Comparison of ENCODE assay signal across 8 mouse cellular contexts in the genomic region with DNA sequence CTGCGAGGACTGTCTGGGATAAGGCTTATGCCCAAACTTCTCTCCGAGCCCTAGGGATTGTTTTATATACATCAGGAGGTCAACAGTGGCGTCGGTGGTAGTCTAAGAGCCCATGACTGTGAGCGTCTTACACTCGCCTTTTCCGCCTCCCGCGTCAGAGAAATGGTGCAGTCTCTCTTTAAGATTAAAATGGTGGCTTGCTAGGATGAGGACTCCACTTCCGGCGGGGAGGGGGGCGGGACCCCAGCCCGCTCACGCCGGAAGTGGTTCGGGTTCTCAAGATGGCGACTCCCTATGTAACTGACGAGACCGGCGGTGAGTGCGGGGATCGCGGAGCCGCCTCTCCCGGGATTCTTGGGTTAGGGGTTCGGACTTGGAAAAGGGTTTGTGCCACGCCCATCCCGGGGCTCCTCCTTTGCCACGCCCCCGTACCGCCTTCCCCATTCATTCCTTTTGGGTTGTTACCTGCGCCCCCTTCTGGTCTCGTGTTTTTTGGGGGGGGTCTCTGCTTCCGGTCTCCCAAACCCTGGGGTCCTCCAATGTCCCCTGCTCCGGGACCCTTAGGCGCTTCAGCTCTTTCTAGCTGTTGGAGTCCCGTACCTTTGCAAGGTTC. TPM values are rescaled to one million over a fixed set of nuclear protein-coding genes. Genes with fewer than 3 reads are reported as not detected.
DNase-seq lines count a peak whose midpoint lies in the region; ATAC-seq and TF ChIP-seq lines count a peak whose summit lies in the region.

No protein-coding gene starts in this region.

- peaks cover 14% of the 10 kb centered on the region for H3K4me1 ChIP-seq in hindbrain, postnatal 0 days (ENCODE audit: insufficient read depth, low read length)

- no peaks in the 10 kb centered on the region for H3K36me3 ChIP-seq in hindbrain, postnatal 0 days (ENCODE audit: insufficient read depth, low read length)
- H3K36me3 ChIP-seq in macrophage (ENCODE audit: inconsistent target): no peaks in the 10 kb centered on the region

- peak; percentile 30 for ATAC-seq in activated CD4-positive, CD25-positive, alpha-beta regulatory T cell, adult 4 months
- peak; percentile 93 for ATAC-seq in hindbrain, postnatal 0 days

- peak overlapping the region; percentile 93 for H3K4me2 ChIP-seq in hindbrain, postnatal 0 days (ENCODE audit: low read depth, low read length)

- intact Hi-C loops in left cerebral cortex, adult 2 months (cut with DNase I): loop anchor here (1.0 kb wide), 1 partner anchor 56 kb away; a partner anchor contains a TSS

- H3K27ac ChIP-seq in hindbrain, postnatal 0 days: peak overlapping the region; percentile 85
- H3K27ac ChIP-seq in left cerebral cortex, adult 2 months: peak overlapping the region; percentile 95
- peak overlapping the region; percentile 89 for H3K27ac ChIP-seq in macrophage

- H3K27me3 ChIP-seq in hindbrain, postnatal 0 days (ENCODE audit: insufficient read depth, low read length): no peaks in the 10 kb centered on the region

- peak; percentile 76 to 78 for DNase-seq in cerebellum, postnatal 36 days
- DNase-seq in frontal cortex, postnatal 36 days (ENCODE audit: low spot score in 2 of 2): peak; percentile 73 to 78
- peak; percentile 96 for DNase-seq in hindbrain, postnatal 0 days (ENCODE audit: low spot score)
- DNase-seq in left cerebral cortex, adult 2 months (ENCODE audit: extremely low spot score in 1 of 2, low spot score in 2 of 2): peak; percentile 72 to 78
- DNase-seq in right cerebral cortex, postnatal 10 days (ENCODE audit: low spot score in 2 of 2): peak; percentile 82 to 88
- DNase-seq in urinary bladder, postnatal 36 days (ENCODE audit: low spot score in 2 of 2): peak; percentile 62 to 66

- H3K4me3 ChIP-seq in hindbrain, postnatal 0 days (ENCODE audit: low read length): peak overlapping the region; percentile 72
- peak overlapping the region; percentile 72 for H3K4me3 ChIP-seq in left cerebral cortex, adult 2 months
- H3K4me3 ChIP-seq in macrophage (ENCODE audit: inconsistent target): peak overlapping the region; percentile 99

- H3K9ac ChIP-seq in hindbrain, postnatal 0 days (replicated peaks; ENCODE audit: low read length): peak overlapping the region; percentile 67

- H3K79me2 ChIP-seq in macrophage (ENCODE audit: inconsistent target): peaks cover 55% of the 10 kb centered on the region

- no peaks in the 10 kb centered on the region for H3K9me3 ChIP-seq in hindbrain, postnatal 0 days (ENCODE audit: low read length)

- under 1% methylated on average over 37 of the region's 37 CpGs for WGBS in hindbrain, postnatal 0 days
- WGBS in macrophage (ENCODE audit: missing documents): 2% methylated on average over 37 of the region's 37 CpGs

- TF ChIP-seq CTCF in hindbrain, postnatal 0 days (IDR thresholded peaks at IDR 0.05; ENCODE audit: low read depth): peak; percentile 67
- TF ChIP-seq CTCF in left cerebral cortex, adult 2 months (IDR thresholded peaks at IDR 0.05): peak; percentile 40

RNA-seq across cellular contexts. Expression of a gene that starts 0.7 kb away (rescaled TPM):
- 10 to 100 TPM; 64.1 to 79.7 TPM for polyA plus RNA-seq in activated CD4-positive, CD25-positive, alpha-beta regulatory T cell, adult 4 months (2017; shearing (Covaris generic))
- total RNA-seq in hindbrain, postnatal 0 days (2014; rRNA removed): 45.6 and 47.4 TPM in 2 replicates
- 51.0 and 51.5 TPM in 2 replicates for polyA plus RNA-seq in hindbrain, postnatal 0 days (2015; fragmentation: Nextera tagmentation; extraction: Ambion mirVana)
- total RNA-seq in left cerebral cortex, adult 2 months (2021): 10 to 100 TPM; 27.1 to 27.8 TPM
- 10 to 100 TPM in 19 of 26 experiments, 1 to 10 TPM in 7; 4.0 to 21.2 (median 12.8) TPM for total RNA-seq in macrophage (2018; cell fraction: chromatin; rRNA removed)
- 10 to 100 TPM; 16.7 to 36.5 (median 27.7) TPM for total RNA-seq in macrophage (2018; cell fraction: cytosol; rRNA removed)
- 10 to 100 TPM in 21 of 26 experiments, 1 to 10 TPM in 5; 7.1 to 28.6 (median 18.6) TPM for total RNA-seq in macrophage (2018; cell fraction: nucleus; rRNA removed)
- polyA plus RNA-seq in macrophage (2018): 23.3 to 27.6 TPM (median 27.0 TPM) in 3 replicates

RNA-seq across cellular contexts. Expression of a gene that starts 3.7 kb away (rescaled TPM):
- polyA plus RNA-seq in activated CD4-positive, CD25-positive, alpha-beta regulatory T cell, adult 4 months (2017; shearing (Covaris generic)): 100 to 1,000 TPM; 269 to 295 TPM
- 6.2 and 6.6 TPM in 2 replicates for total RNA-seq in hindbrain, postnatal 0 days (2014; rRNA removed)
- polyA plus RNA-seq in hindbrain, postnatal 0 days (2015; fragmentation: Nextera tagmentation; extraction: Ambion mirVana): 6.2 and 6.7 TPM in 2 replicates
- 1 to 10 TPM; 7.4 to 7.9 TPM for total RNA-seq in left cerebral cortex, adult 2 months (2021)
- 100 to 1,000 TPM in 1 of 26 experiments, 10 to 100 TPM in 17, 1 to 10 TPM in 8; 4.1 to 123 (median 12.0) TPM for total RNA-seq in macrophage (2018; cell fraction: chromatin; rRNA removed)
- total RNA-seq in macrophage (2018; cell fraction: cytosol; rRNA removed): 1 to 10 TPM; 2.4 to 8.6 (median 4.7) TPM
- total RNA-seq in macrophage (2018; cell fraction: nucleus; rRNA removed): 10 to 100 TPM in 9 of 26 experiments, 1 to 10 TPM in 17; 3.6 to 77.8 (median 8.2) TPM
- 3.4 to 9.7 TPM (median 7.0 TPM) in 3 replicates for polyA plus RNA-seq in macrophage (2018)

RNA-seq across cellular contexts. Expression of a gene that starts 42.4 kb away (rescaled TPM):
- polyA plus RNA-seq in activated CD4-positive, CD25-positive, alpha-beta regulatory T cell, adult 4 months (2017; shearing (Covaris generic)): not detected
- total RNA-seq in hindbrain, postnatal 0 days (2014; rRNA removed): 0.52 and 2.8 TPM in 2 replicates
- 0.59 and 0.61 TPM in 2 replicates for polyA plus RNA-seq in hindbrain, postnatal 0 days (2015; fragmentation: Nextera tagmentation; extraction: Ambion mirVana)
- total RNA-seq in left cerebral cortex, adult 2 months (2021): under 1 TPM; 0.48 to 0.63 TPM
- total RNA-seq in macrophage (2018; cell fraction: chromatin; rRNA removed): 10 to 100 TPM in 10 of 26 experiments, 1 to 10 TPM in 16; 1.3 to 18.5 (median 5.8) TPM
- 10 to 100 TPM in 25 of 26 experiments, 1 to 10 TPM in 1; 9.9 to 28.2 (median 20.1) TPM for total RNA-seq in macrophage (2018; cell fraction: cytosol; rRNA removed)
- total RNA-seq in macrophage (2018; cell fraction: nucleus; rRNA removed): 10 to 100 TPM in 23 of 26 experiments, 1 to 10 TPM in 3; 6.9 to 29.4 (median 14.7) TPM
- 18.7 to 24.6 TPM (median 21.3 TPM) in 3 replicates for polyA plus RNA-seq in macrophage (2018)

RNA-seq across cellular contexts. Expression of a gene that starts 43.5 kb away (rescaled TPM):
- polyA plus RNA-seq in activated CD4-positive, CD25-positive, alpha-beta regulatory T cell, adult 4 months (2017; shearing (Covaris generic)): 10 to 100 TPM; 24.0 to 29.2 TPM
- 17.5 and 21.2 TPM in 2 replicates for total RNA-seq in hindbrain, postnatal 0 days (2014; rRNA removed)
- polyA plus RNA-seq in hindbrain, postnatal 0 days (2015; fragmentation: Nextera tagmentation; extraction: Ambion mirVana): 16.6 and 17.7 TPM in 2 replicates
- 1 to 10 TPM; 2.2 to 2.6 TPM for total RNA-seq in left cerebral cortex, adult 2 months (2021)
- total RNA-seq in macrophage (2018; cell fraction: chromatin; rRNA removed): 10 to 100 TPM; 13.7 to 60.7 (median 35.3) TPM
- 10 to 100 TPM in 25 of 26 experiments, 1 to 10 TPM in 1; 8.9 to 20.8 (median 17.8) TPM for total RNA-seq in macrophage (2018; cell fraction: cytosol; rRNA removed)
- 10 to 100 TPM; 14.6 to 95.9 (median 30.6) TPM for total RNA-seq in macrophage (2018; cell fraction: nucleus; rRNA removed)
- 13.4 to 29.6 TPM (median 22.8 TPM) in 3 replicates for polyA plus RNA-seq in macrophage (2018)

RNA-seq across cellular contexts. Expression of a gene that starts 44.4 kb away (rescaled TPM):
- polyA plus RNA-seq in activated CD4-positive, CD25-positive, alpha-beta regulatory T cell, adult 4 months (2017; shearing (Covaris generic)): 1 to 10 TPM; 2.6 to 5.7 TPM
- 0.63 and 1.0 TPM in 2 replicates for total RNA-seq in hindbrain, postnatal 0 days (2014; rRNA removed)
- polyA plus RNA-seq in hindbrain, postnatal 0 days (2015; fragmentation: Nextera tagmentation; extraction: Ambion mirVana): 1.0 and 1.4 TPM in 2 replicates
- under 1 TPM; 0.36 to 0.75 TPM for total RNA-seq in left cerebral cortex, adult 2 months (2021)
- under 1 TPM in 2 of 26 experiments, not detected in 24; 0.41 to 0.51 TPM for total RNA-seq in macrophage (2018; cell fraction: chromatin; rRNA removed)
- under 1 TPM; 0.17 to 0.88 (median 0.39) TPM for total RNA-seq in macrophage (2018; cell fraction: cytosol; rRNA removed)
- 1 to 10 TPM in 4 of 26 experiments, under 1 TPM in 9, not detected in 13; 0.28 to 2.2 (median 0.64) TPM for total RNA-seq in macrophage (2018; cell fraction: nucleus; rRNA removed)
- polyA plus RNA-seq in macrophage (2018): 0.29 to 0.67 TPM (median 0.53 TPM) in 3 replicates

Comparison
In these comparisons a context has a peak if more than half of its experiments do, and no peak if none do; other contexts are left out.
1. Peak in every context shown above with its lines: DNase-seq, ATAC-seq, H3K4me3 ChIP-seq and H3K27ac ChIP-seq.
2. RNA of a gene that starts 3.7 kb away (polyA plus RNA-seq): 269 to 295 TPM in activated CD4-positive, CD25-positive, alpha-beta regulatory T cell, adult 4 months; 3.4 to 9.7 TPM in macrophage and 6.2 to 6.7 TPM in hindbrain, postnatal 0 days; every median in the first group is over 10 times any median in the second.
3. RNA of a gene that starts 42.4 kb away (polyA plus RNA-seq): 18.7 to 24.6 TPM in macrophage; 0.59 to 0.61 TPM in hindbrain, postnatal 0 days and not detected in activated CD4-positive, CD25-positive, alpha-beta regulatory T cell, adult 4 months; every median in the first group is over 10 times any median in the second.